Mouse (Mus musculus): ENCODE results near the gene Ctdnep1.
"Not testable (repeated sequence)": the region's sequence is repeated elsewhere in the genome, so short reads cannot be mapped to it uniquely, and the experiment has no call there.

Gene Ctdnep1

GRCm38 (mm10) chr11:70014880-70015558, 34.1 kb downstream of the Ctdnep1 start, which contains the start of gene Acadvl:
TSS of gene Acadvl (minus strand) at chr11:70015411.
- peak; percentile 92 for DNase-seq

- no peak for DNase-seq
Measured at GRCm38 (mm10) chr11:70015677-70016076, 34.7 kb downstream of the Ctdnep1 start.

GRCm38 (mm10) chr11:70016177-70016576, 35.2 kb downstream of the Ctdnep1 start:
- not testable (repeated sequence) for DNase-seq

- no peak for DNase-seq
Measured at GRCm38 (mm10) chr11:70016669-70017068, 35.7 kb downstream of the Ctdnep1 start, which contains the start of gene Dlg4. TSS of gene Dlg4 (plus strand) at chr11:70016942.

GRCm38 (mm10) chr11:70017199-70017767, 36.3 kb downstream of the Ctdnep1 start:
- DNase-seq = no peak

- no peak for DNase-seq
Measured at GRCm38 (mm10) chr11:70018131-70018990, 37.4 kb downstream of the Ctdnep1 start.

- no peak for DNase-seq
Measured at GRCm38 (mm10) chr11:70019495-70020021, 38.6 kb downstream of the Ctdnep1 start.

GRCm38 (mm10) chr11:70020022-70020631, 39.2 kb downstream of the Ctdnep1 start:
- DNase-seq = no peak

GRCm38 (mm10) chr11:70020731-70021263, 39.8 kb downstream of the Ctdnep1 start:
- DNase-seq = peak; percentile 79

GRCm38 (mm10) chr11:70021264-70022132, 40.5 kb downstream of the Ctdnep1 start:
- DNase-seq = peak; percentile 97

- DNase-seq = no peak
Measured at GRCm38 (mm10) chr11:70023481-70024150, 42.7 kb downstream of the Ctdnep1 start.

GRCm38 (mm10) chr11:70024151-70024514, 43.2 kb downstream of the Ctdnep1 start:
- no peak for DNase-seq

- DNase-seq = no peak
Measured at GRCm38 (mm10) chr11:70026689-70027088, 45.7 kb downstream of the Ctdnep1 start.

- DNase-seq = no peak
Measured at GRCm38 (mm10) chr11:70027397-70027796, 46.4 kb downstream of the Ctdnep1 start.

GRCm38 (mm10) chr11:70028401-70029129, 47.6 kb downstream of the Ctdnep1 start:
- DNase-seq = no peak

- no peak for DNase-seq
Measured at GRCm38 (mm10) chr11:70029130-70029801, 48.3 kb downstream of the Ctdnep1 start.

- DNase-seq = no peak
Measured at GRCm38 (mm10) chr11:70029829-70030550, 49.0 kb downstream of the Ctdnep1 start.

- no peak for DNase-seq
Measured at GRCm38 (mm10) chr11:70030651-70031320, 49.8 kb downstream of the Ctdnep1 start.
